Mouse (Mus musculus): Measurements from ENCODE around the gene Pmel.
"Not testable (repeated sequence)": the region's sequence is repeated elsewhere in the genome, so short reads cannot be mapped to it uniquely, and the experiment has no call there.

Gene Pmel

DNA sequence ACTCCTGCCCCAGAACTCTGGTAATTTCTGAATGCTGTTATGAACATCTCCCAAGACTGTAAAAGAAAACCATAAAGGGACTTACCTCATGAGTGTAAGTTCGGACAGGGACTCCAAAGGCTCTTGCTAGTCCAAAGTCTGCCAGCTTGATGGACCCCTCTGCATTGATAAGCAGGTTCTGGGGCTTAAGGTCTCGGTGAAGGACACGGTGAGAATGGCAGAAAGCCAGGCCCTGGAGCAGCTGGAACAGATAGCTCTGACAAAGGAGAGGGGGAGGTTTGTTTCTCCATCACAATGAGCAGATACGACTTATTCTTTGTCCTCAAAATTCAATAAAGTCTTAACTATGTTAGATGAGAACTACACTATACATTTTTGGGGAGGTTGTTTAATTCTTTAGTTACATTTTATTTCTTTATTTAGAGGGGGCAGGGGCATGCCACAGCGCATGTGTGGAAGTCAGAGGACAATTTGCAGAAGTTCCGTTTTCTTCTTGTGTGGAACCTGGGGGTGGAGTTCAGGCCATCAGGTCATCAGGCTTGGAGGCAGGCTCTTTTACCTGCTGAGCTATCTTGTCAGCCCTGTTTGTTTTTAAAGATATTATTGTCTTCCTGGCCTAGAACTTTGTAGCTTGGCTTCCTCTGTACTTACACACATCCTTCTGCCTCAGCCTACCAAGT lies 1.5 kb upstream of the Pmel start:
- in situ Hi-C loops (cut with MboI): no loop called here

- in situ Hi-C loops (cut with MboI): no loop called here
Observed at GRCm38 (mm10) chr10:128704491-128705316, 709 bp downstream of the Pmel start, which contains the start of gene Cdk2. Gene Cdk2 (minus strand): TSS chr10:128705031.

DNA sequence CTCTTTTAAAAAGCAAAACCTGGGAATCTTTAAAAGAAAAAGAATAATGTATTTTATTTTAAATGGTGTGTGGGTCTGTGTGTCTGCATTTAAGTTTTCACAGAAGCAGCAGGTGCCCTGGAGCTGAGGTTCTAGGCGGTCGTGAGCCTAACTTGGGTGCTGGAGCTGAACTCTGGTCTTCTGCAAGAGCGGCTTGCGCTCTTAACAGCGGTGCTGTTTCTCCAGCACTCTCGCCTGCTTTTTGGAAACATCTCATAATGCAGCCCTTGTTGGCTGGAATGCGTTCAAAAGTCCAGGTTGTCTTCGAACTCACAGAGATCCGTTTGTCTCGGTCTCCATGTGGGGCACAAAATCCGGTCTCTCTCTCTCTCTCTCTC lies 1.3 kb downstream of the Pmel start:
- in situ Hi-C loops (cut with MboI): no loop called here

DNA sequence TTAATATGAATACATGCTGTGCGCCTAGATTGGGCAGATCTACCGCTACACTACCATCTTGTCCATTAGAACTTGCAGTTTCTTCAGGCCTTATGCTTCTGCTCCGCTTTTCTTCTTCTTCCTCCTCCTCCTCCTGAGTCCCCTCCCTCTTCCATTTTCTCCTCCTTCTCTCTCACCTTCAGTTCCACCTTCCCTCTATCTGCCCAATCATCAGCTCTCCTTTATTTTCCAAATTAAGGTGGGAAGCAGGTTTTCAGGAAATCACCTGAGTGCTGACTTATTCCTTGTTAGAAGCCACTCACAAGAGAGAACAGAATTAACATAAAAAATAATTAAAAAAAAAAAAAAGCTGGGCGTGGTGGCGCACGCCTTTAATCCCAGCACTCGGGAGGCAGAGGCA lies 7.3 kb downstream of the Pmel start:
- in situ Hi-C loops (cut with MboI): not testable (repeated sequence)

DNA sequence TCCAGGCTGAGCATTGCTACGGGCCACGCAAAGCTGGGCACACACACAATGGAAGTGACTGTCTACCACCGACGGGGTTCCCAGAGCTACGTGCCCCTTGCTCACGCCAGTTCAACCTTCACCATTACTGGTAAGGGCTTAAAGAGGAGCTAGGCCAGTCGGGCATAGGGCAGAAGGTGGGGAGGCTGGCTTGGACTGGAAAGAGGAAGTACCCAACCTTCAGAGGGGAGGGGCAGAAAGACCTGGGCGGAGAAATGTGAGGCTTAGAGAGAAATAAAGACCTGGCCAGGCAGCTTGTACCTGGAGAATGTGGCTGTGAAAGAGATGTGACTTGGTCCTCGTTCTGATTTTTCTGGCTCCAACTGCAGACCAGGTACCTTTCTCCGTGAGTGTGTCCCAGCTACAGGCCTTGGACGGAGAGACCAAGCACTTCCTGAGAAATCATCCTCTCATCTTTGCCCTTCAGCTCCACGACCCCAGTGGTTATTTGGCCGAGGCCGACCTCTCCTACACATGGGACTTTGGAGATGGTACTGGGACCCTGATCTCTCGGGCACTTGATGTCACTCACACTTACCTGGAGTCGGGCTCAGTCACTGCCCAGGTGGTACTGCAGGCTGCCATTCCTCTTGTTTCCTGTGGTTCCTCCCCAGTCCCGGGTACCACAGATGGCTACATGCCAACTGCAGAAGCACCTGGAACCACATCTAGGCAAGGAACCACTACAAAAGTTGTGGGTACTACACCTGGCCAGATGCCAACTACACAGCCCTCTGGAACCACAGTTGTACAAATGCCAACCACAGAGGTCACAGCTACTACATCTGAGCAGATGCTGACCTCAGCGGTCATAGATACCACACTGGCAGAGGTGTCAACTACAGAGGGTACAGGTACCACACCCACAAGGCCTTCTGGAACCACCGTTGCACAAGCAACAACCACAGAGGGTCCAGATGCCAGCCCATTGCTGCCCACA lies 11.9 kb downstream of the Pmel start:
- in situ Hi-C loops (cut with MboI): no loop called here

DNA sequence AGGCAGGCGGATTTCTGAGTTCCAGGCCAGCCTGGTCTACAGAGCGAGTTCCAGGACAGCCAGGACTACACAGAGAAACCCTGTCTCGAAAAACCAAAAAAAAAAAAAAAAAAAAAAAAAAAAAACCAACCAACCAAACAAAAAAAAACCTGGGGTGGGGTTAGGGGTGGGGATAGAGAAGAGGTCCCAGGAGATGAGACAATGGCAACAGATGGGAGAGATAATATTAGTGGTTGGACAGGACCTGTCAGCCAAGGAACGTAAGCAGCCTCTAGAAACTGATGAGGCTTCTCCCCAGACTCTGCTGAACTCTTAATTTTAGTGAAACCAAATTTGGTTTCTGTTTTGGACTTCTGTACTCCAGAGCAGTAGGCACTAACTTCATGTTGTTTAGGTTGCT lies 21.5 kb downstream of the Pmel start:
- in situ Hi-C loops (cut with MboI): not testable (repeated sequence)

DNA sequence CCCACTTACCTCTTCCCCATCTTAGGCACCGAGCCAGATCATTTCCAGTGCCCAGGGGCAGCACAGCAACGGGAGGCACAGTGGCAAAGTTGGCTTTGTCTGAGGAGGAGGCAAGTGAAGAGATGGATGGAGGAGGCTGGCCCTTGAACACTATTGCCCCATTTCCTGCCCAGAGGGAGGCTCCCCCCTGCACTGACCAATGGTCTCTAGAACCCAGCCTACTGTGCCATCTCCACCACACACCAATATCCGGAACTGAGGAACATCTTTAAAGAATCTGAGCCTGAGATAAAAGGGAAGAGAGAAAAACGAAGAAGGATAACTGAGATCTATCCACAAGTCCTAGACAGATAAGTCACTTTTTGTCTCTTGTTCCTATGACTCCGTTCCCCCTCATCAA lies 24.1 kb downstream of the Pmel start:
- in situ Hi-C loops (cut with MboI): no loop called here

DNA sequence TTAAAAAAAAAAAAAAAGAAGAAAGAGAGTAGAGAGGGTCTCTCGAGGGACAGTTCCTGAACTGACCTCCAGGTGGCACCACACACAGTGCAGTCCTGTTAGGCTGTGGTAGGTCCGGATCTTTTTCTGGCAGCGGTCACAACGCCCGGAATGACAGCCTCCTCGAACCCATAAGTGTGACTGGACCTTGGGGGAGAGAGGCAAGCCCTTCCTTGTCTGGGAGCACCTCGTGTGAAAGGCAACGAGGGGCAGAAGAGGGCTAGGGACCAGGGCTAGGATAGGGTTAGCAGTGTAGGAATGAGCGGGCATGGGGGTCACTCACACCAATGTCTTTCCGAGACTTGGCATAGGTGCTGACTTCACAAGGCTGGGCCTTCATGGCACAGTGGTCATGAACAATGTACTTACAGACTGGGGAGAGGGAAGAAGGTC lies 27.0 kb downstream of the Pmel start:
- in situ Hi-C loops (cut with MboI): no loop called here

- in situ Hi-C loops (cut with MboI): no loop called here
Observed at GRCm38 (mm10) chr10:128731992-128732391, 28.0 kb downstream of the Pmel start.

GRCm38 (mm10) chr10:128737435-128737834 lies 33.4 kb downstream of the Pmel start:
- in situ Hi-C loops (cut with MboI): no loop called here

- in situ Hi-C loops (cut with MboI): no loop called here
Observed at GRCm38 (mm10) chr10:128740296-128740695, 36.3 kb downstream of the Pmel start.

- in situ Hi-C loops (cut with MboI): no loop called here
Observed at GRCm38 (mm10) chr10:128742616-128743015, 38.6 kb downstream of the Pmel start.

DNA sequence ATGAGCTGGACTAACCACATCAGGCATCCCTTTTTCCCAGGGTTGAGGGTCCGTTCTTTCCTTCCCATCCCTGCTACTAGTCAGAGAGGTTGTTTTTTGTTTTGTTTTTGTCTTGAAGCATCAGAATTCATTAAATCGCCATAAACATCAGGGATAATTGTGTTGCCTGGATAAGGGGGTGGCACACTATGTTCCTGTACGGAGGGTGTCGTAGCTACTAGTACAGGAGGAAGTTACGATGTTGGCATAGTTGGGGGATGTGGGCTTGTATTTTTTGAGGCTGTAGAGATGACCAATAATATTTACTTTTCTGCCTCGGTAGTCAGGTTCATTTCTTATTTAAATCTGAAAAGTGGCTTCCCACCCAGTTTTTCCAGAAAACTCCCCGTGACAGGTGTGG lies 39.2 kb downstream of the Pmel start:
- in situ Hi-C loops (cut with MboI): no loop called here

- in situ Hi-C loops (cut with MboI): no loop called here
Observed at GRCm38 (mm10) chr10:128743791-128744191, 39.8 kb downstream of the Pmel start.

GRCm38 (mm10) chr10:128744211-128744610 lies 40.2 kb downstream of the Pmel start:
- in situ Hi-C loops (cut with MboI): no loop called here

- in situ Hi-C loops (cut with MboI): no loop called here
Observed at GRCm38 (mm10) chr10:128744680-128745601, 40.9 kb downstream of the Pmel start, which contains the start of gene Dgka. Gene Dgka (minus strand): TSS chr10:128744855.

DNA sequence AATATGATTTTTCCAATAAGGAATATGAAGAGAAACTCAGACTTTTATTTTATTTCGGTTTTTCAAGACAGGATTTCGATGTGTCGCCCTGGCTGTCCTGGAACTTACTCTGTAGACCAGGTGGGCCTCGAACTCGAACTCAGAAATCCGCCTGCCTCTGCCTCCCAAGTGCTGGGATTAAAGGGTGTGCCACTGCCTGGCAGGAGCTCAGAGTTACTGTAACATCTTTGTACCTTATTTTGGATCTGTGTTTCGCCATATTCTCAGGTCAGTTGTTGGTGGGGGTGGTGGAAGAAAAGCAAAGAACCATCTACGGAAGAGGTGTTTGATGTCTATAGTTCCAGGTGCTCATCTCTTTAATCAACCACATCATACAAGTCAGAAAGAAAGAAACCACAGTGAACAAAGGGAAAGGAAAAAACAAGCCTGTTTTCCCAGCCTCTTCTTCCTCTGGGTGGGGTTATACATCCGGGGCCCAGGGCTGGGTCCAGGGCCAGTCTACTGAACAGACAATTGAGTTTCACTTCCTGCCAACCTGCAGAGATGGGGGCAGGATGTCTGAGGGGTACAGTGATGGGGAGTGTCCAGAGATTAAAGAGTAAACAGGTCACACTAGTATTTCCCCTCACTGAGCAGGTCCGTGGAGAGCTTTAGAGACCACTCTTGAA lies 42.1 kb downstream of the Pmel start:
- in situ Hi-C loops (cut with MboI): no loop called here

GRCm38 (mm10) chr10:128746972-128747645 lies 43.1 kb downstream of the Pmel start:
- in situ Hi-C loops (cut with MboI): no loop called here

- in situ Hi-C loops (cut with MboI): no loop called here
Observed at GRCm38 (mm10) chr10:128747646-128748251, 43.8 kb downstream of the Pmel start, which contains the start of gene Pym1. Gene Pym1 (plus strand): TSS chr10:128747889.
